8 mouse cellular contexts compared by ENCODE assay signal in genomic region chr5:113783581-113784001, GRCm38 (mm10). TPM values are rescaled to one million over a fixed set of nuclear protein-coding genes. Genes with fewer than 3 reads are reported as not detected.
A peak's percentile ranks its signal among the peaks of the same experiment; 100 is the strongest.
DNase-seq lines count a peak whose midpoint lies in the region; ATAC-seq and TF ChIP-seq lines count a peak whose summit lies in the region.

No protein-coding gene starts in this region.

- no peak for TF ChIP-seq CTCF in left cerebral cortex, adult 2 months (IDR thresholded peaks at IDR 0.05)

- peaks cover 49% of the 10 kb centered on the region for H3K4me1 ChIP-seq in embryonic facial prominence, embryonic 15.5 days
- no peaks in the 10 kb centered on the region for H3K4me1 ChIP-seq in hindbrain, embryonic 16.5 days (ENCODE audit: control insufficient read depth, insufficient read depth, low read depth, low read length)

- WGBS in embryonic facial prominence, embryonic 15.5 days: 6% methylated on average over 12 of the region's 12 CpGs
- WGBS in hindbrain, embryonic 16.5 days: 19% methylated on average over 12 of the region's 12 CpGs

- intact Hi-C loops in left cerebral cortex, adult 2 months (cut with DNase I): no loop called here

- no peak overlapping the region for H3K9ac ChIP-seq in embryonic facial prominence, embryonic 15.5 days
- 0 out of 2 replicates have a peak overlapping the region, but pooled peaks have one; percentile 23 for H3K9ac ChIP-seq in hindbrain, embryonic 16.5 days (ENCODE audit: low read depth, low read length)

- no peaks in the 10 kb centered on the region for H3K27me3 ChIP-seq in embryonic facial prominence, embryonic 15.5 days
- peaks cover 5% of the 10 kb centered on the region for H3K27me3 ChIP-seq in hindbrain, embryonic 16.5 days (replicated peaks; ENCODE audit: control insufficient read depth, insufficient read depth, low read length)

- no peak overlapping the region for H3K4me3 ChIP-seq in left cerebral cortex, adult 2 months
- H3K4me3 ChIP-seq in embryonic facial prominence, embryonic 15.5 days (replicated peaks): no peak overlapping the region
- H3K4me3 ChIP-seq in hindbrain, embryonic 16.5 days (ENCODE audit: low read length): no peak overlapping the region

- DNase-seq in left cerebral cortex, adult 2 months (ENCODE audit: extremely low spot score in 1 of 2, low spot score in 2 of 2): peak; percentile 37 to 46
- DNase-seq in left cerebral cortex, adult 11 months (ENCODE audit: low spot score): no peak
- peak; percentile 57 for DNase-seq in liver
- peak; percentile 38 for DNase-seq in right cerebral cortex, postnatal 25 days
- DNase-seq in layer of hippocampus, adult 8-10 months (ENCODE audit: low spot score in 2 of 2): no peak
- no peak for DNase-seq in retina, embryonic 14.5 days (ENCODE audit: low spot score)

- H3K9me3 ChIP-seq in embryonic facial prominence, embryonic 15.5 days (replicated peaks): no peaks in the 10 kb centered on the region
- no peaks in the 10 kb centered on the region for H3K9me3 ChIP-seq in hindbrain, embryonic 16.5 days (ENCODE audit: control insufficient read depth, low read length)

- peak; percentile 65 for ATAC-seq in embryonic facial prominence, embryonic 15.5 days (ENCODE audit: insufficient number of reproducible peaks, low FRiP score, low TSS enrichment, low read depth)
- ATAC-seq in hindbrain, embryonic 16.5 days: no peak

- no peaks in the 10 kb centered on the region for H3K36me3 ChIP-seq in embryonic facial prominence, embryonic 15.5 days
- no peaks in the 10 kb centered on the region for H3K36me3 ChIP-seq in hindbrain, embryonic 16.5 days (ENCODE audit: control insufficient read depth, insufficient read depth, low read length)

- H3K4me2 ChIP-seq in embryonic facial prominence, embryonic 15.5 days (replicated peaks): peak overlapping the region; percentile 25; the same call in 1 of the 2 replicates
- no peak overlapping the region for H3K4me2 ChIP-seq in hindbrain, embryonic 16.5 days (ENCODE audit: low read length)

- H3K27ac ChIP-seq in left cerebral cortex, adult 2 months: no peak overlapping the region; the same call in 1 of the 2 replicates
- H3K27ac ChIP-seq in embryonic facial prominence, embryonic 15.5 days (replicated peaks): peak overlapping the region; percentile 91
- no peak overlapping the region for H3K27ac ChIP-seq in hindbrain, embryonic 16.5 days (ENCODE audit: low read depth, low read length)

RNA-seq across cellular contexts. Expression of gene Iscu, which starts 11.0 kb away (rescaled TPM):
- 100 to 1,000 TPM; 125 to 128 TPM for total RNA-seq in left cerebral cortex, adult 2 months (2021)
- 102 and 106 TPM in 2 replicates for polyA plus RNA-seq in embryonic facial prominence, embryonic 15.5 days (2015; fragmentation: Nextera tagmentation; extraction: Ambion mirVana)
- 86.8 and 94.0 TPM in 2 replicates for polyA plus RNA-seq in hindbrain, embryonic 16.5 days (2015; fragmentation: Nextera tagmentation; extraction: Ambion mirVana)
- total RNA-seq in layer of hippocampus, adult 8-10 months (2022): 100 to 1,000 TPM; 117 to 135 (median 126) TPM

RNA-seq across cellular contexts. Expression of gene Sart3, which starts 11.3 kb away (rescaled TPM):
- 10 to 100 TPM; 41.8 to 47.3 TPM for total RNA-seq in left cerebral cortex, adult 2 months (2021)
- polyA plus RNA-seq in embryonic facial prominence, embryonic 15.5 days (2015; fragmentation: Nextera tagmentation; extraction: Ambion mirVana): 47.9 and 48.0 TPM in 2 replicates
- 37.7 and 39.0 TPM in 2 replicates for polyA plus RNA-seq in hindbrain, embryonic 16.5 days (2015; fragmentation: Nextera tagmentation; extraction: Ambion mirVana)
- total RNA-seq in layer of hippocampus, adult 8-10 months (2022): 10 to 100 TPM; 43.7 to 57.8 (median 48.9) TPM

RNA-seq across cellular contexts. Expression of gene Tmem119, which starts 16.7 kb away (rescaled TPM):
- 10 to 100 TPM; 21.0 to 25.3 TPM for total RNA-seq in left cerebral cortex, adult 2 months (2021)
- 197 and 220 TPM in 2 replicates for polyA plus RNA-seq in embryonic facial prominence, embryonic 15.5 days (2015; fragmentation: Nextera tagmentation; extraction: Ambion mirVana)
- polyA plus RNA-seq in hindbrain, embryonic 16.5 days (2015; fragmentation: Nextera tagmentation; extraction: Ambion mirVana): 7.9 and 10.4 TPM in 2 replicates
- 10 to 100 TPM; 22.0 to 40.1 (median 31.5) TPM for total RNA-seq in layer of hippocampus, adult 8-10 months (2022)

RNA-seq across cellular contexts. Expression of gene Ficd, which starts 48.0 kb away (rescaled TPM):
- 10 to 100 TPM; 11.1 to 11.3 TPM for total RNA-seq in left cerebral cortex, adult 2 months (2021)
- polyA plus RNA-seq in embryonic facial prominence, embryonic 15.5 days (2015; fragmentation: Nextera tagmentation; extraction: Ambion mirVana): 8.5 and 8.7 TPM in 2 replicates
- polyA plus RNA-seq in hindbrain, embryonic 16.5 days (2015; fragmentation: Nextera tagmentation; extraction: Ambion mirVana): 10.9 and 11.1 TPM in 2 replicates
- total RNA-seq in layer of hippocampus, adult 8-10 months (2022): 10 to 100 TPM; 12.0 to 13.2 (median 12.7) TPM

RNA-seq across cellular contexts. Expression of gene Selplg, which starts 48.9 kb away (rescaled TPM):
- 10 to 100 TPM; 25.7 to 28.3 TPM for total RNA-seq in left cerebral cortex, adult 2 months (2021)
- polyA plus RNA-seq in embryonic facial prominence, embryonic 15.5 days (2015; fragmentation: Nextera tagmentation; extraction: Ambion mirVana): 5.3 TPM in 2 replicates
- 1.9 and 2.5 TPM in 2 replicates for polyA plus RNA-seq in hindbrain, embryonic 16.5 days (2015; fragmentation: Nextera tagmentation; extraction: Ambion mirVana)
- 10 to 100 TPM; 27.3 to 84.9 (median 53.7) TPM for total RNA-seq in layer of hippocampus, adult 8-10 months (2022)

Comparison
In these comparisons a context has a peak if more than half of its experiments do, and no peak if none do; other contexts are left out.
1. DNase-seq: peak in left cerebral cortex, adult 2 months (2 of 2), liver (single experiment) and right cerebral cortex, postnatal 25 days (single experiment); none in left cerebral cortex, adult 11 months (single experiment), layer of hippocampus, adult 8-10 months (0 of 2) and retina, embryonic 14.5 days (single experiment).